Mouse (Mus musculus): ENCODE results near the gene Kcnq1. TPM values are rescaled to one million over a fixed set of nuclear protein-coding genes. Genes with fewer than 3 reads are reported as not detected.

The Kcnq1 gene
- total and polyA plus RNA-seq, 3 experiments, result 0.63 to 0.96 TPM; not detected in 1

DNA sequence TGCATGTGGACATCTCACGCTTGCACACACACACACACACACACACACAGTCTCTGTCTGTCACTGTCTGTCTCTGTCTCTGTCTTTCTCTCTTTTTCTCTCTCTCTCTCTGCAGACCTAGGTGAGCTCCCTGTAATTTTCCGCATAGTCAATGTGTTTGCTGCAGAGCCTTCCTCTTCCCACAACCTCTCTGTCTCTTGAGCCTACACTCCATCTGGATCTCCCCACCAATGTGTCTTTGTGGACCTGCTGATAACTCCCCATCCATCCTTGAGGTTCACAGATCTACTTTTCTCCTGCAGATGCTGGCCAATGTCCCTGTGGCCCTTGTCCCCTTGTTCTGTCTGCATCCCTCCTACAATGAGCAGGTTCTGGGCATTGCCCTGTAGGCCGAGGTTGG lies 194.5 kb downstream of the Kcnq1 start:
- H3K27ac ChIP-seq (ENCODE audit: control insufficient read depth, low read depth, low read length), result no peak overlapping the region
- TF ChIP-seq E2F4 (IDR thresholded peaks at IDR 0.05; ENCODE audit: borderline replicate concordance, low read depth, low read length) (no peak), SMC3 (IDR thresholded peaks at IDR 0.05; ENCODE audit: low read depth, low read length) (no peak), NELFE (IDR thresholded peaks at IDR 0.05; ENCODE audit: low read depth, low read length) (no peak), ZMIZ1 (IDR thresholded peaks at IDR 0.05; ENCODE audit: low read depth, low read length) (no peak)
- H3K9me3 ChIP-seq (replicated peaks; ENCODE audit: insufficient read depth, low read length), result no peaks in the 10 kb centered on the region

DNA sequence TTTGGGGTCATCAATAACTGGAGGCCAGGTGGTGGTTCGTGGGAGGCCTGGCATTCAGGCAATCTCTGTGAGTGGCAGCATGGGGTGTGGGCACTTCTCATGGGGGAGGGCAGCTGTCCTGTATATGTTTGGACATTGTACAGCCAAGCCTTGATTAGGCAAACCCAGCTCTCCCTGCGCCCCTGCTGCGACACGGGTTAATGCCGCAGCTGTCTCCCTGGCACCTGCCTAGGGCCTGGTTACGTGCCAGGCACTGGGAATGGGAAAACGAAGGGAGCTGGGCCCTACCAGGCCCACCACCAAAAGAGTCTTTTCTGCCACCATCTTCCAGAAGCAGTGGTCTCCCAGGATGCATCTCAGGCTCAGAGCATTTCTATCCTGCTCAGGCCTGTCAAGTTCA lies 196.0 kb downstream of the Kcnq1 start:
- no peaks in the 10 kb centered on the region for H3K79me2 ChIP-seq (ENCODE audit: control insufficient read depth, insufficient read depth, low read length, poor library complexity)
- no peak overlapping the region for H3K27ac ChIP-seq (ENCODE audit: control insufficient read depth, low read depth, low read length)
- no peaks in the 10 kb centered on the region for H3K9me3 ChIP-seq (replicated peaks; ENCODE audit: insufficient read depth, low read length)
- H3K9ac ChIP-seq (ENCODE audit: control insufficient read depth, low read depth, low read length, poor library complexity, severe bottlenecking), result no peak overlapping the region
- H3K4me1 ChIP-seq (ENCODE audit: control insufficient read depth in 1 of 2, insufficient read depth in 2 of 2, low read length in 2 of 2), result no peaks in the 10 kb centered on the region
- no peak overlapping the region for H3K4me3 ChIP-seq (ENCODE audit: control insufficient read depth in 1 of 2, insufficient read depth in 1 of 2, low read depth in 2 of 2, low read length in 2 of 2)
- TF ChIP-seq MEF2A (IDR thresholded peaks at IDR 0.05; ENCODE audit: extremely low read depth, insufficient replicate concordance, low read depth, low read length, poor library complexity, severe bottlenecking) (no peak), ZNF384 (IDR thresholded peaks at IDR 0.05; ENCODE audit: low read depth, low read length) (no peak), ETS1 (IDR thresholded peaks at IDR 0.05; ENCODE audit: low read depth, low read length) (no peak), MAZ (IDR thresholded peaks at IDR 0.05; ENCODE audit: low read depth, low read length) (no peak), SMC3 (IDR thresholded peaks at IDR 0.05; ENCODE audit: low read depth, low read length) (no peak), BHLHE40 (IDR thresholded peaks at IDR 0.05; ENCODE audit: borderline replicate concordance, low read depth, low read length) (no peak)
- H3K36me3 ChIP-seq (ENCODE audit: control insufficient read depth in 1 of 2, insufficient read depth in 2 of 2, low read length in 2 of 2), result no peaks in the 10 kb centered on the region
- H3K27me3 ChIP-seq (ENCODE audit: control insufficient read depth in 1 of 2, insufficient read depth in 2 of 2, low read length in 2 of 2), result no peaks in the 10 kb centered on the region
- DNase-seq (ENCODE audit: low read depth, low spot score), result no peak

More for the DNA sequence above, 194.5 kb downstream of the Kcnq1 start:
- no peaks in the 10 kb centered on the region for H3K27me3 ChIP-seq (ENCODE audit: control insufficient read depth in 1 of 2, insufficient read depth in 2 of 2, low read length in 2 of 2)
- peaks cover 0 to 2% of the 10 kb centered on the region in 2 experiments; a peak in 1 of 4 replicates for H3K4me1 ChIP-seq (ENCODE audit: control insufficient read depth in 1 of 2, insufficient read depth in 2 of 2, low read length in 2 of 2)
- no peak overlapping the region for H3K9ac ChIP-seq (ENCODE audit: control insufficient read depth, low read depth, low read length, poor library complexity, severe bottlenecking)
- H3K4me3 ChIP-seq (ENCODE audit: control insufficient read depth in 1 of 2, insufficient read depth in 1 of 2, low read depth in 2 of 2, low read length in 2 of 2), result no peak overlapping the region
- H3K36me3 ChIP-seq (ENCODE audit: control insufficient read depth in 1 of 2, insufficient read depth in 2 of 2, low read length in 2 of 2), result no peaks in the 10 kb centered on the region
- DNase-seq (ENCODE audit: low read depth, low spot score), result no peak
- peaks cover 6% of the 10 kb centered on the region for H3K79me2 ChIP-seq (ENCODE audit: control insufficient read depth, insufficient read depth, low read length, poor library complexity)

DNA sequence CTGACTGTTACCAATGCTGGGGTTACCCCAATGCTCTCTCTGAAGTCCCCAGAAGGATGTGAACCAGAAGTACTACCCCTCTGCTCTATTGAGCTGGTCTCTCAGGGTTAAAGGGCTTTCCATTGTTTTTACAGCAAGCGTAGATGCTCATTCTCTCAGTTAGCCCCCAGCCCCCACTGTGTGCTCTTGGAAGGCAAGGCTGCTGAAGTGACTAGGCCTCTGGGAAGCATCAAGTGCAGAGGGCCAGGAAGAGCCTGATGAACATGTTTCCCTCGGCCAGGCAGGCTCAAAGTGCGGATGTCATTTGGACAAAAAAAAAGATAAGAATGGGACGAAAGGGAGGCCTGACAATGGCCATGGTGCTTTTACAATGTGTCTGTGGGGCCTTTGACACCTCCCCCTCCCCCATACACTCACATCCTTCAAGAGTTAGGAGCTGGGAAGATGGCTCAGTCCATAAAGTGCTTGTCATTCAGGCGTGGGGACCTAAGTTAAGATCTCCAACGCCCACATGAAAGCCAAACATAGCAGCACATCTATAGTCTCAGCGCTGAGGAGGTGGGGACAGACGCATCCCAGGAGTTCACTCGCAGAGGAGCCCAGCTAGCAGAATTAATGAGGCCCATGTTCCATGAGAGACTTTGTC lies 196.6 kb downstream of the Kcnq1 start:
- H3K36me3 ChIP-seq (ENCODE audit: control insufficient read depth in 1 of 2, insufficient read depth in 2 of 2, low read length in 2 of 2), result no peaks in the 10 kb centered on the region
- DNase-seq (ENCODE audit: low read depth, low spot score), result no peak
- H3K9me3 ChIP-seq (replicated peaks; ENCODE audit: insufficient read depth, low read length), result no peaks in the 10 kb centered on the region
- no peak overlapping the region for H3K27ac ChIP-seq (ENCODE audit: control insufficient read depth, low read depth, low read length)
- TF ChIP-seq MYB (IDR thresholded peaks at IDR 0.05; ENCODE audit: low read depth, low read length) (no peak), MEF2A (IDR thresholded peaks at IDR 0.05; ENCODE audit: extremely low read depth, insufficient replicate concordance, low read depth, low read length, poor library complexity, severe bottlenecking) (no peak), POLR2AphosphoS5 (IDR thresholded peaks at IDR 0.05; ENCODE audit: borderline replicate concordance, low read depth, low read length) (no peak), NRF1 (IDR thresholded peaks at IDR 0.05; ENCODE audit: insufficient read depth, low read depth, low read length, poor library complexity, severe bottlenecking) (no peak), SMC3 (IDR thresholded peaks at IDR 0.05; ENCODE audit: low read depth, low read length) (no peak), GATA1 (IDR thresholded peaks at IDR 0.05; ENCODE audit: low read depth, low read length) (no peak), MYC (IDR thresholded peaks at IDR 0.05; ENCODE audit: low read depth, low read length) (no peak), GABPA (IDR thresholded peaks at IDR 0.05; ENCODE audit: low read depth, low read length) (no peak), TAL1 (IDR thresholded peaks at IDR 0.05; ENCODE audit: low read length) (no peak), ZMIZ1 (IDR thresholded peaks at IDR 0.05; ENCODE audit: low read depth, low read length) (no peak), EP300 (IDR thresholded peaks at IDR 0.05; ENCODE audit: low read depth in 1 of 2, low read length in 2 of 2) (no peak), RAD21 (IDR thresholded peaks at IDR 0.05; ENCODE audit: low read depth, low read length) (no peak)
- no peak overlapping the region for H3K9ac ChIP-seq (ENCODE audit: control insufficient read depth, low read depth, low read length, poor library complexity, severe bottlenecking)
- H3K79me2 ChIP-seq (ENCODE audit: control insufficient read depth, insufficient read depth, low read length, poor library complexity), result no peaks in the 10 kb centered on the region
- H3K4me3 ChIP-seq (ENCODE audit: control insufficient read depth in 1 of 2, insufficient read depth in 1 of 2, low read depth in 2 of 2, low read length in 2 of 2), result no peak overlapping the region
- no peaks in the 10 kb centered on the region for H3K4me1 ChIP-seq (ENCODE audit: control insufficient read depth in 1 of 2, insufficient read depth in 2 of 2, low read length in 2 of 2)
- no peaks in the 10 kb centered on the region for H3K27me3 ChIP-seq (ENCODE audit: control insufficient read depth in 1 of 2, insufficient read depth in 2 of 2, low read length in 2 of 2)

All from MEL (cell line).